Mouse (Mus musculus) olfactory bulb, adult 2 months (tissue): ENCODE data around the gene Jag2.

ENCODE experiments used
- CTCF ChIP-seq: fragments of 200-500 bp; IDR thresholded peaks from 2 replicates; pipeline ENCODE4 v1.5.1; 2012; ENCODE audit warnings: low read depth, mild to moderate bottlenecking, low read length, moderate library complexity; ENCODE audit not compliant: insufficient read depth
- POLR2A ChIP-seq: fragments of 200-500 bp; IDR thresholded peaks from 2 replicates; pipeline ENCODE4 v1.6.1; 2012; ENCODE audit warnings: mild to moderate bottlenecking, low read depth, low read length, moderate library complexity; ENCODE audit not compliant: insufficient read depth

DNA sequence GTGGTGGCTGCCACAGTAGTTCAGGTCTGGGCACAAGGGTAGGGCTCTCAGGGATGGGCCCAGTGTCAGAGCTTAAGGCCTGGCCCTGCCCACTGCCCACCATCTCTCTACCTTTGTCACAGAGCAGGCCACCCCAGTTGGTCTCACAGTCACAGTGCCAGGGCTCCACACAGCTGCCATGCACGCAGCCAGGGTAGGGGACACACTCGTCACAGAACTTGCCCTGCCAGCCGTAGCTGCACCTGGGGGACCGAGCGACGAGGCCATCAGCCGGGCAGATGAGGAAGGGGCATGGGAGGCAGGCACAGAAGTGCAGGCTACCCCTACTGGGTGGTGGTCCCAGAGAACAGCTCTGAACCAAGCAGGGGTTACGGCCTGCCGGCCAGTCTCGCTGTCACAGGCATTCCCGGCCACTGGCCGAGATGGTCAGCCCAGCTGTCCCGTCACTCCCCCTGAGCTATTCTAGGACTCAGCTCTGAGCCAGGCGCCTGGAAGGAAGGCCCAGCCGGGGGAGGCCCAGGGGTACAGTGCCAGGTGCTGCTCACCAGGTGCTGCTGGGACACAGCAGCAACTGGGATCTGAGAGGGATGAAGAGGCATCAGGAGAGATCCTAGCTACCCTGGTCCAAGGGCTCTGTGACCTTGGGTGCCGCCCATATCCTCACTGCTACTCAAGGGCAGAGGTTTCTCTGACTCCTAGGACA lies 12.7 kb downstream of the Jag2 start:
- TF ChIP-seq CTCF (no peak), POLR2A (no peak)
